Mouse (Mus musculus) liver, postnatal 0 days (tissue): ENCODE data around the gene Pde8a.

ENCODE experiments used
- CTCF ChIP-seq: sonication (generic); IDR thresholded peaks from 2 replicates; pipeline ENCODE4 v1.5.1; 2016; ENCODE audit warnings: antibody characterized with exemption, low read depth
- EP300 ChIP-seq: IDR thresholded peaks from 2 replicates; pipeline ENCODE4 v1.6.1; 2016; ENCODE audit warnings: antibody characterized with exemption, low read depth, mild to moderate bottlenecking

- TF ChIP-seq CTCF, result no peak
- TF ChIP-seq EP300, result no peak
Measured at GRCm38 (mm10) chr7:81343831-81344230, 130.4 kb downstream of the Pde8a start.
